Mouse (Mus musculus) urinary bladder, postnatal 4 days (tissue): ENCODE measurements around the gene Tmsb4x.

Source experiments
- DNase-seq, 2 experiments: peaks; one replicate each; pipeline ENCODE4 v3.0.0; 2021 to 2022; ENCODE audit warnings: low spot score in 2 of 2

Gene Tmsb4x

DNA sequence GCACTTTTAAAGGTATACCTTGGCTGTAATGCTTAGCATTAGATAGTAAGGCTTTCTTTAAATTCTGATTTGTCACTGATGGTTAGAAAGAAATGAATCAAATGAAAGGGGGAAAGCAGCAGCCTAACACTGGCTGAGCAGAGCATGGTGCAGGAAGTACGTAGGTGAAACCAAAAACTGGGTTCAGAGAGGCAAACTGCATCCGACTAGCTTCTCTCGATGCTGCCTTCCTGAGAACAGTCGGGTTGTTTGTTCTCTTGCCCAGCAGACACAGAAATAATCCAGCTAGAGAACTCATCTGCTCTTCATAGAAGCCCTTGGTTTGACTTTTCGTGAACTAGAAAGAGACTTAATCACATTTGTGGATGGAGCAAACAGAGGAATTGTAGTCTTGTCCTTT lies 26.7 kb downstream of the Tmsb4x start:
- no peak for DNase-seq

DNA sequence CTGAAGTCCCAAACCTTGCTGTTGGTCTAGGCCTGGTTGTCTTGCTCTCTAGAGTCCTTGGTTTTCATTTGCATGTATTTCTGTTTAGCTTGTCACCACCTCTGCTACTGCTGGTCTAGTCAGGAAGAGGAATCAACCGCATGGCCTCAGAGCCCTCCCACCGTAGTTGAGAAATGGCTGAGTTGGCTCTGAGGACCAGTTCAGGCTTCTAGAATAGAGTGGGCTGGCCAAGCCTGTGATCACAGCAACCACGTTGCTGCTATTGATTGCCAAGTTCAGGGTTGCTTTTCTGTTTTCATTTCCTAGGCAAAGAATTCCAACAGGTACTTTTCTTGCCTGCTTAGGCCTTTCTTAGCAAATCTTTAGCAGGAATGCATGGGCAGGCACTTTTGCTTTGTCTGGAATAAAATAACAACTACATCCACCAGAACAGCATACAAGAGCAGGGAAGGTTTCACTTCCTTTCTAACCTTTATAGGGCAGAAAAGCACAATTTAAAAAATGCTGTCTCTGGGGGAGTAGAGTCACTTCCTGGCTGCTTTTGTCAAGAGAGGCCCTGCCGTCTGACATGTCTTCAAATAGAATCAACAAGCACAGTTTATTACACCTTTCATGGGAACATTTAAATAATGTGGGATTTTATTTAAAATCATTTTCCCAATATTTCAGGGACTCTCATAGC lies 29.0 kb downstream of the Tmsb4x start:
- DNase-seq: no peak

DNA sequence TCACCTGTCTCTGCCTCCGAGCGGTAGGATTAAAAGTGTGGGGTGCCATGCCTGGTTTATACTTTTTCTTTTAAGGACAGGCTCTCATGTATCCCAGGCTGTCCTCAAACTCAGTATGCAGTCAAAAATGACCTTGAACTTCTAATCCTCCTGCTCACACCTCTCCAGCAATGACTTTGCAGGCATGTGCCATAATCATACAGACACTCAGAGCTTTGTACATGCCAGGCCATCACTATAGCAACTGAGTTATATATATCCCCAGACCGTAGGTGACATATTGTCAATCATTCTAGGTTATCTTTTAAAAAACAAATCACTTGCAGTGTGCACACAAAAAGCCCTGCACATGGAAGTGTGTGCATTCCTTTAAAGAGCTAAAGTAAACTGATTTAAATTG lies 29.6 kb downstream of the Tmsb4x start:
- no peak for DNase-seq

DNA sequence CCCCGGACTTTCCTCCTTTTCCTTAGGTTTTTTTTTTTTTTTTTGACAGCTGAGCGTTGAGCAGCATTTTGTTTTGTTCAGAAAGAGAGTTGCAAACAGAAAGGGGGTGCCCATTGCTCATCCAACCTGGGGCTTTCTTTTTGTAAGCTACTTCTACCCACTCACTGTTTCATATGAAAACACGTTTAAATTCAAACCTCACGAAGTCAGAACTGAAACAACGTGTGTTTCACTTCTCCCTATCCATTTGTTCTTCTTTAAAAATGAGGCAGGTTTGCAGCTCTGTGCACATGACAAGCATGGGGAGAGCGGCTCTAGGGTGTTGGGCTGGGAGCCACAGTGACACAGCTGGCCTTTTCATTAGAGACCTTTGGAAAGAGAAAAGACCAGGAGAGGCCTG lies 33.8 kb downstream of the Tmsb4x start:
- no peak for DNase-seq

DNA sequence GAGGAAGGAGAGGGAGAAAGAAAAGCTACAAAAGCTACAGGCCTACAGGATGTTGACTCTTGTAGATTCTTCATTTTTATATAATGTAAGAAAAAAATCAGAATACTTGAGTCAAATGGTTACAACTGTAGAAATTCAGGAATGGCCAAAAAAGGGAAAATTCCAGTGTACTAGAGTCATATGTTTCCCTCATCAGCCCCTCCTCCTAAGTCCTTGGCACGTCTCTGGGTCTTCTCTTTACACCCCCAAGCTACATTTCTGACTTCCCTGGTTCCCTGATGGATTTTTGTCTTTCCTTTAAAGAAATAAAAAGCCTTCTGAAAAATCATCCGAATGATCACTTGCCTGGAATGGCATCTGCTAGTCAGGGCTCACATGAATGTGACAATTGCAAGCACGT lies 34.8 kb downstream of the Tmsb4x start:
- DNase-seq: no peak

DNA sequence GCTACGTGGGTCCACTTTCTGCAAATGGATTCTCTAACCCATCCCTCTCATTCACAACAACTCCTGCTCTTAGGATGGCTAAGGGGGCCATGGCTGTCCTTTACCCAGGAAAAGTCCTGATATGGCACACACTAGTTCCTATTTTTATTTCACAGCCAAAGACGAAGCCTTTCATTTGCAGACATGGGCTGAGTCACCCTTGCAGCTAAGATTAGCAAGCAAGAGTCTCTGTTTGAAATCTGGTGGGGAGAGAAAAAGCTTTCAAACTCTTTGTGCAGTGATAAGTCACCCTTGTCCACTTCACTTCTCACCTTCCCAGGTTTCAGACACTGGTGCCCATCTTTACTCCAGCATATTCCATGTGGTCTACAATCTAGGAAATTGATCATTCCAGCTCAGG lies 36.9 kb downstream of the Tmsb4x start:
- DNase-seq: no peak

DNA sequence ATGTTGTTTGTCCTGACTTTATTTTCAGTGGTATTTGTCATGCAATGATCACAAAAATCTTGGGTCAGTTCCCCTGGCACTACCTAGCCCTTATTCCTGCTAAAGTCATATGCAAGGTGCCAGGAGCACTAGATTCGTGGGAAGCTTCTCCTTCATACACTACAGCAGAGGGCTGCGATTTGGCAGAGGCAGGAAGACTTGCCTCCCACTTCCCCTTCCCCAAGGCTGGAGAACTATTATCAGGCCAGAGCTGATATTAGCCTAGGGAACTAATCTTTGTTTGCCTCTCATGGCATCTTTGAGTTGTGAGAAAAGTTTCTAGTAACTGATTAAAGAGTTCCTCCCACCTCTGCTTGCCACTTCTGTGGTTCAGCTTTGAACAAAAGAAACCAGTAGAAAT lies 37.8 kb downstream of the Tmsb4x start:
- no peak for DNase-seq

DNA sequence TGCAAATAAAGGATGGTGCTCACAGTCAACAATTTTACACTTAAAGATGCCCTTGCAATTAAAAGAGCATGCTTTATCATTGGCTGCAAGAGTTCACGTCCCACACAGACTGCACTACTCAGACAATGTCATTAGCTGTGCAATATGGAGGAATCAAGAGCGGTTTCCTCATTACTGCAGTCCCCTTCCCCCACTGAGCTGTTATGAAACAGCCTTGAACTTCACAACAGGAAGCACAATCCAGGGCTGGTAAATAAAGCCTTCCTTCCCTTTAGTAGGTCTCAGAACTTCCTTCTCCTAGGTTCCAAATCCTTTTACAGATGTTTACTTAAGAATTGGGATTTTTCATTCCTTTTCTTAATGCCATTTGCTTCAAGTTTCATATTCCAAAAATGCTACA lies 41.8 kb downstream of the Tmsb4x start:
- no peak for DNase-seq

DNA sequence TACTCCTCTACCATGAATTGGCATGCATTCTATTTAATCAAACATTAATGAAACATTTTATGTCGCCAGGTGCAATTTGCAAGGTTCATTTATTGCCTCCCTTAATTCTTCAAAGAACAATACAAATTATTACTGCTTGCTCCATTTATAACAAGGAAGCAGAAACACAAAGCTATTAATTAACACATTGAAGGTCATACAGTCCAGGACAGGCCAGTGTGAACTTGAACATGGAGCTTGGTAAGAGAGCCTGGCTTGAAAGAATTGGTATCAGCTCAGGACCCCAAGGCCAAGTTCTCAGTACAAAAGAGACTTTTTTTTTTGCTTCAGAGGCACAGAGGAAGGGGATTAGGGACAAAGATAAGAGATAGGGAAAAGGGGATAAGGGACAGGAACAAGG lies 43.1 kb downstream of the Tmsb4x start:
- no peak for DNase-seq

DNA sequence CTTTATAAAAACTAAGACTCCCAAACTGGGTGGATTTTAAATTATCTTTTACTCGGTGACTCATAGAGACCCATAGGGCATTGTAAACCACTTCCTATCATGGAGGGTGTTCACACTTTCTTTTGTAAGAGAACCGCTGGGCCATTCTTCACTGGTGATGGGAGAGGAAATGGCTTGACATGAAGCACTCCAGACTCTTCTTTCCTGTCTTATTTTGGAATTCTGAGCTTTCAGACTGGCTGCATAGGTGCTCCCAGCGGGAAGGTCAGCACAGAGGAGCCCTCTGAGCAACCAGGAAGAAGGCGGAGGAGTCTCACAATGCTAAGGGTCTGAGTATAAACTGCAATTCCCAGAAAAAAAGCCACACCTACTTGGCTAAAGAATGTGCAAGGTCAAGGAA lies 51.4 kb downstream of the Tmsb4x start:
- DNase-seq: no peak
